Mouse (Mus musculus) CH12.LX (cell line): ENCODE data around the gene Kndc1. TPM values are rescaled to one million over a fixed set of nuclear protein-coding genes. Genes with fewer than 3 reads are reported as not detected.

Experiments
- DNase-seq: peaks from one replicate; pipeline ENCODE4 v3.0.0-alpha.2; 2013; ENCODE audit errors: extremely low read depth
- H3K27ac ChIP-seq: 2 replicates; pipeline ENCODE4 v1.5.1; 2012; ENCODE audit warnings: low read depth, mild to moderate bottlenecking, control low read depth, moderate library complexity; ENCODE audit not compliant: insufficient read depth
- H3K27me3 ChIP-seq: replicated peaks from 2 replicates; pipeline ENCODE3; 2012; ENCODE audit warnings: inconsistent platforms
- H3K36me3 ChIP-seq, 2 experiments: replicated peaks in 1 of 2; 2 replicates each; pipeline versions ENCODE3 to v1.6.1; 2012; ENCODE audit warnings: inconsistent platforms in 1 of 2, low read length in 1 of 2, mild to moderate bottlenecking in 1 of 2, mixed read lengths in 1 of 2, moderate library complexity in 1 of 2; ENCODE audit not compliant: control insufficient read depth in 1 of 2, insufficient read depth in 1 of 2
- H3K4me1 ChIP-seq, 2 experiments: 2 replicates each; pipeline ENCODE4 v1.6.1; 2012; ENCODE audit warnings: inconsistent platforms in 1 of 2, moderate library complexity in 1 of 2; ENCODE audit not compliant: insufficient read depth in 2 of 2, control insufficient read depth in 1 of 2
- H3K4me2 ChIP-seq: 2 replicates; pipeline ENCODE4 v1.6.1; 2012; ENCODE audit warnings: low read depth, mild to moderate bottlenecking, control low read depth; ENCODE audit not compliant: poor library complexity, insufficient read depth, severe bottlenecking
- H3K4me3 ChIP-seq, 3 experiments: fragments of 150-350 bp in 1 of 3; sonication (generic) in 1 of 3; replicated peaks in 1 of 3; 2 replicates each; pipeline versions ENCODE3 to v1.5.1; 2011 to 2012; ENCODE audit warnings: low read depth in 2 of 3, low read length in 2 of 3, mild to moderate bottlenecking in 2 of 3, moderate library complexity in 2 of 3, control low read depth in 1 of 3, improper control_type of control experiment in 1 of 3, inconsistent platforms in 1 of 3, mixed read lengths in 1 of 3; ENCODE audit not compliant: poor library complexity in 1 of 3
- H3K79me2 ChIP-seq: replicated peaks from 2 replicates; pipeline ENCODE4 v1.6.1; 2012; ENCODE audit warnings: mild to moderate bottlenecking, moderate library complexity; ENCODE audit not compliant: control insufficient read depth, poor library complexity, insufficient read depth, severe bottlenecking; ENCODE audit errors: extremely low read depth
- H3K9ac ChIP-seq: 2 replicates; pipeline ENCODE4 v1.6.1; 2012; ENCODE audit warnings: low read depth, mild to moderate bottlenecking, control low read depth, moderate library complexity; ENCODE audit not compliant: insufficient read depth
- H3K9me3 ChIP-seq: replicated peaks from 2 replicates; pipeline ENCODE3; 2012; ENCODE audit warnings: low read length, inconsistent platforms, mixed read lengths
- BHLHE40 ChIP-seq: IDR thresholded peaks from 2 replicates; pipeline ENCODE4 v1.6.1; 2011; ENCODE audit warnings: mild to moderate bottlenecking, low read depth, low read length, improper control_type of control experiment
- CHD1 ChIP-seq: IDR thresholded peaks from 2 replicates; pipeline ENCODE4 v1.6.1; 2012; ENCODE audit warnings: low read depth, low read length, improper control_type of control experiment, inconsistent platforms
- CHD2 ChIP-seq: IDR thresholded peaks from 2 replicates; pipeline ENCODE4 v1.6.1; 2011; ENCODE audit warnings: low read length, improper control_type of control experiment
- CTCF ChIP-seq, 2 experiments: IDR thresholded peaks in 1 of 2; conservative IDR thresholded peaks in 1 of 2; 2 replicates each; pipeline ENCODE4 v1.5.1; 2011 to 2012; ENCODE audit warnings: low read depth in 2 of 2, low read length in 2 of 2, improper control_type of control experiment in 1 of 2, inconsistent platforms in 1 of 2, mild to moderate bottlenecking in 1 of 2, moderate library complexity in 1 of 2
- E2F4 ChIP-seq: IDR thresholded peaks from 2 replicates; pipeline ENCODE4 v1.6.1; 2011; ENCODE audit warnings: low read depth, low read length, improper control_type of control experiment; ENCODE audit not compliant: insufficient replicate concordance
- ELF1 ChIP-seq: IDR thresholded peaks from 2 replicates; pipeline ENCODE4 v1.6.1; 2014; ENCODE audit warnings: low read depth, mild to moderate bottlenecking, inconsistent platforms, low read length, improper control_type of control experiment
- EP300 ChIP-seq: IDR thresholded peaks from 2 replicates; pipeline ENCODE4 v1.6.1; 2011; ENCODE audit warnings: low read length, improper control_type of control experiment
- GABPA ChIP-seq: IDR thresholded peaks from 2 replicates; pipeline ENCODE4 v1.6.1; 2012; ENCODE audit warnings: low read depth, low read length, improper control_type of control experiment, inconsistent platforms; ENCODE audit not compliant: insufficient replicate concordance
- HCFC1 ChIP-seq: IDR thresholded peaks from 2 replicates; pipeline ENCODE4 v1.6.1; 2012; ENCODE audit warnings: low read depth, mild to moderate bottlenecking, inconsistent platforms, low read length, improper control_type of control experiment
- JUN ChIP-seq: IDR thresholded peaks from 2 replicates; pipeline ENCODE4 v1.6.1; 2011; ENCODE audit warnings: low read depth, mild to moderate bottlenecking, low read length, improper control_type of control experiment, moderate library complexity; ENCODE audit not compliant: insufficient read depth
- KAT2A ChIP-seq: IDR thresholded peaks from 2 replicates; pipeline ENCODE4 v1.6.1; 2012; ENCODE audit warnings: low read length, improper control_type of control experiment, inconsistent platforms; ENCODE audit not compliant: insufficient replicate concordance
- MAFK ChIP-seq: IDR thresholded peaks from 2 replicates; pipeline ENCODE4 v1.6.1; 2011; ENCODE audit warnings: low read length, improper control_type of control experiment; ENCODE audit not compliant: insufficient replicate concordance
- MAX ChIP-seq: IDR thresholded peaks from 2 replicates; pipeline ENCODE4 v1.6.1; 2011; ENCODE audit warnings: low read length, improper control_type of control experiment
- MEF2A ChIP-seq: IDR thresholded peaks from 2 replicates; pipeline ENCODE4 v1.6.1; 2014; ENCODE audit warnings: low read depth, mild to moderate bottlenecking, inconsistent platforms, low read length, improper control_type of control experiment, borderline replicate concordance
- MYC ChIP-seq: IDR thresholded peaks from 2 replicates; pipeline ENCODE4 v1.6.1; 2011; ENCODE audit warnings: low read depth, mild to moderate bottlenecking, improper control_type of control experiment, low read length
- NELFE ChIP-seq: IDR thresholded peaks from 2 replicates; pipeline ENCODE4 v1.6.1; 2011; ENCODE audit warnings: low read depth, low read length, improper control_type of control experiment
- NRF1 ChIP-seq: IDR thresholded peaks from 2 replicates; pipeline ENCODE4 v1.6.1; 2014; ENCODE audit warnings: low read depth, mild to moderate bottlenecking, inconsistent platforms, low read length, improper control_type of control experiment, moderate library complexity
- PAX5 ChIP-seq: IDR thresholded peaks from 2 replicates; pipeline ENCODE4 v1.6.1; 2012; ENCODE audit warnings: low read length, inconsistent platforms, mixed read lengths
- POLR2A ChIP-seq: IDR thresholded peaks from 2 replicates; pipeline ENCODE4 v1.6.1; 2011; ENCODE audit warnings: low read depth, mild to moderate bottlenecking, improper control_type of control experiment, low read length
- RAD21 ChIP-seq: IDR thresholded peaks from 2 replicates; pipeline ENCODE4 v1.6.1; 2011; ENCODE audit warnings: low read depth, mild to moderate bottlenecking, low read length, improper control_type of control experiment, moderate library complexity
- RCOR1 ChIP-seq: conservative IDR thresholded peaks from 2 replicates; pipeline ENCODE4 v1.6.1; 2012; ENCODE audit warnings: low read depth, mild to moderate bottlenecking, inconsistent platforms, low read length, improper control_type of control experiment
- SMC3 ChIP-seq: IDR thresholded peaks from 2 replicates; pipeline ENCODE4 v1.6.1; 2011; ENCODE audit warnings: low read depth, low read length, improper control_type of control experiment
- TCF12 ChIP-seq: IDR thresholded peaks from 2 replicates; pipeline ENCODE4 v1.6.1; 2014; ENCODE audit warnings: low read depth, mild to moderate bottlenecking, inconsistent platforms, low read length, improper control_type of control experiment
- UBTF ChIP-seq: IDR thresholded peaks from 2 replicates; pipeline ENCODE4 v1.6.1; 2012; ENCODE audit warnings: low read depth, mild to moderate bottlenecking, inconsistent platforms, low read length, improper control_type of control experiment, moderate library complexity
- USF1 ChIP-seq: IDR thresholded peaks from 2 replicates; pipeline ENCODE4 v1.6.1; 2014; ENCODE audit warnings: low read depth, mild to moderate bottlenecking, inconsistent platforms, low read length, improper control_type of control experiment
- USF2 ChIP-seq: conservative IDR thresholded peaks from 2 replicates; pipeline ENCODE4 v1.6.1; 2011; ENCODE audit warnings: low read depth, low read length, improper control_type of control experiment
- ZC3H11A ChIP-seq: IDR thresholded peaks from 2 replicates; pipeline ENCODE4 v1.6.1; 2012; ENCODE audit warnings: low read depth, mild to moderate bottlenecking, inconsistent platforms, low read length, improper control_type of control experiment
- ZMIZ1 ChIP-seq: IDR thresholded peaks from 2 replicates; pipeline ENCODE4 v1.6.1; 2012; ENCODE audit warnings: low read depth, mild to moderate bottlenecking, inconsistent platforms, low read length, improper control_type of control experiment
- ZNF384 ChIP-seq: IDR thresholded peaks from 2 replicates; pipeline ENCODE4 v1.6.1; 2012; ENCODE audit warnings: low read depth, low read length, improper control_type of control experiment, inconsistent platforms
- dilution Hi-C: fragments of 300-500 bp; cut with MboI; formaldehyde crosslinking; loops from 2 replicates; pipeline ENCODE4 v1.14.3; 2020; ENCODE audit warnings: low sequenced_read_pairs; ENCODE audit not compliant: extremely low pct_unique_long_range_greater_than_20kb, extremely low pct_ligation_motif_present
- in situ Hi-C: fragments of 300-500 bp; cut with MboI; formaldehyde crosslinking; loops from 3 replicates; pipeline ENCODE4 v1.14.3; 2019; ENCODE audit warnings: low sequenced_read_pairs, low pct_ligation_motif_present, low pct_unique_long_range_greater_than_20kb, mixed read lengths
- polyA plus RNA-seq: library from polyadenylated mRNA; unstranded; fragments of >175 nt; gene quantifications from 2 replicates; pipeline ENCODE4 v1.2.1, GENCODE M21; 2012; ENCODE audit warnings: low read depth; ENCODE audit not compliant: insufficient read length
- total RNA-seq, 2 experiments: library from RNA; depleted of rRNA; stranded (reverse); fragments of 300-350 nt in 1 of 2; fragments of >200 nt in 1 of 2; gene quantifications; 2 replicates each; pipeline ENCODE4 v1.2.3; 2012 to 2014

The Kndc1 gene
- total and polyA plus RNA-seq, 3 experiments = 2.3 to 5.0 (median 4.0) TPM

DNA sequence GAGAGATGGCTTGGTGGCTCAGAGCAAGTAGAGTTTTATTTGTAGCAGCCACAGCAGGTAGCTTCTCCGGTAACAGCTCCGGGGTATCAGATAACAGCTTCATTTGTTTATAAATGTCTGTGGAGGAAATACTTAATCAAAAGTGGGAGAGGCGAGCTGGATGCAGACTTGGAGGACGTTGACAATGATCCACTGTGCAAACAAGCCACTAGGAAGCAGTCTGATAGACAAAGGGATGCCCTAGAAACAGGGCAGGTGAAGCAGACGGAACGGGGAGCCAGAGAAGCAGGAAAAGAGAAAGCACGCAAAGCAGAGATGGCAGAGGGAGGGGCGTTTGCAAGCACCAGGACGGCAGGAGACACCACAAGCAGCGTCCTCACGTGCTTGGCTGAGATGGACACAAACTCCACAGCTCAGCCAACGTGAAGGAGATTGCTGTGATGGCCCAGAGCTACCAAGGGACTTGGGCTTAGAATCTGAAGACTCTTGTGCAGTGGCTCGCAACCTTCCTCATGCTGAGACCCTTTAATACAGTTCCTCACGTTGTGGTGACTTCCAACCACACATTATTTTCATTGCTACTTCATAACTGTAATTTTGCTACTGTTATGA is 21.3 kb downstream of the Kndc1 start:
- Histone ChIP-seq H3K36me3 (peaks cover 0 to 2% of the 10 kb centered on the region in 2 experiments), H3K9me3 (no peaks in the 10 kb centered on the region)
- TF ChIP-seq MAX = 0 out of 2 replicates have a peak, but pooled peaks have one; percentile 31
- peak; percentile 40; the same call in 1 of the 2 replicates for TF ChIP-seq MAFK
- TF ChIP-seq UBTF = no peak
- no peak for TF ChIP-seq ZC3H11A
- TF ChIP-seq HCFC1 = no peak
- no peak for TF ChIP-seq NRF1
- no peak for TF ChIP-seq RAD21
- peak; percentile 92 for TF ChIP-seq BHLHE40
- 0 out of 2 replicates have a peak, but pooled peaks have one; percentile 33 for TF ChIP-seq MYC
- TF ChIP-seq ELF1 = no peak
- TF ChIP-seq CHD1 = no peak
- TF ChIP-seq POLR2A = no peak
- peak; percentile 34; the same call in 1 of the 2 replicates for TF ChIP-seq TCF12
- no peak for TF ChIP-seq NELFE
- 0 out of 2 replicates have a peak, but pooled peaks have one; percentile 10 for TF ChIP-seq JUN
- TF ChIP-seq ZMIZ1 = 0 out of 2 replicates have a peak, but pooled peaks have one; percentile 42
- no peak for TF ChIP-seq CTCF (conservative IDR thresholded peaks at IDR 0.05 in 1 of 2, IDR thresholded peaks at IDR 0.05 in 1 of 2; ENCODE audit: low read depth in 2 of 2, low read length in 2 of 2)
- TF ChIP-seq RCOR1 = no peak
- peak; percentile 57; the same call in 1 of the 2 replicates for TF ChIP-seq EP300
- no peak for TF ChIP-seq KAT2A
- TF ChIP-seq, all 38 proteins: peak for 8
- Histone ChIP-seq H3K4me1 (peaks cover 4 to 35% of the 10 kb centered on the region in 2 experiments; a peak in 3 of 4 replicates), H3K9ac (peak overlapping the region; percentile 2; the same call in 1 of the 2 replicates), H3K27me3 (peaks cover 9% of the 10 kb centered on the region), H3K79me2 (no peaks in the 10 kb centered on the region), H3K4me3 (peak overlapping the region in 2 of 3 experiments; percentile 47 to 53), H3K27ac (peak overlapping the region; percentile 24), H3K4me2 (peak overlapping the region; percentile 59)
- in situ Hi-C loops = loop anchor here (10.0 kb wide), 1 partner anchor 219 kb away; the partner anchor contains the start of gene Mtg1
- dilution Hi-C loops = no loop called here
- no peak for DNase-seq

- DNase-seq = peak; percentile 72
- peaks cover 4 to 31% of the 10 kb centered on the region in 2 experiments; a peak in 3 of 4 replicates for H3K4me1 ChIP-seq
- peaks cover 0 to 2% of the 10 kb centered on the region in 2 experiments for H3K36me3 ChIP-seq
- no peak overlapping the region for H3K27ac ChIP-seq
- dilution Hi-C loops = no loop called here
- no peaks in the 10 kb centered on the region for H3K9me3 ChIP-seq
- no peak overlapping the region for H3K4me3 ChIP-seq
- no peaks in the 10 kb centered on the region for H3K79me2 ChIP-seq
- H3K9ac ChIP-seq = no peak overlapping the region
- H3K27me3 ChIP-seq = peaks cover 9% of the 10 kb centered on the region
- in situ Hi-C loops = loop anchor here (10.0 kb wide), 1 partner anchor 218 kb away; the partner anchor contains the start of gene Mtg1
- no peak overlapping the region for H3K4me2 ChIP-seq
- TF ChIP-seq ZC3H11A (no peak), POLR2A (no peak), HCFC1 (no peak), UBTF (no peak), NRF1 (no peak), USF1 (no peak), USF2 (no peak), GABPA (no peak), PAX5 (no peak), E2F4 (0 out of 2 replicates have a peak, but pooled peaks have one; percentile 31), ZMIZ1 (0 out of 2 replicates have a peak, but pooled peaks have one; percentile 10), ZNF384 (peak; percentile 87), KAT2A (0 out of 2 replicates have a peak, but pooled peaks have one; percentile 12), MAFK (no peak), SMC3 (peak; percentile 55), RCOR1 (no peak), CHD2 (no peak), RAD21 (peak; percentile 52), MAX (no peak), MYC (0 out of 2 replicates have a peak, but pooled peaks have one; percentile 18), MEF2A (no peak)
Measured at GRCm38 (mm10) chr7:139916345-139916744, 21.8 kb downstream of the Kndc1 start.
